Mouse (Mus musculus) thymus, postnatal 25 days (tissue): Measurements from ENCODE around the gene Lekr1.
"Not testable (repeated sequence)": the region's sequence is repeated elsewhere in the genome, so short reads cannot be mapped to it uniquely, and the experiment has no call there.

Experiments used
- DNase-seq: peaks from one replicate; pipeline ENCODE4 v3.0.0; 2022

Lekr1 gene

GRCm38 (mm10) chr3:65769666-65770065 lies 103.6 kb downstream of the Lekr1 start:
- DNase-seq, result not testable (repeated sequence)

- no peak for DNase-seq
Observed at GRCm38 (mm10) chr3:65773910-65774309, 107.9 kb downstream of the Lekr1 start.

DNA sequence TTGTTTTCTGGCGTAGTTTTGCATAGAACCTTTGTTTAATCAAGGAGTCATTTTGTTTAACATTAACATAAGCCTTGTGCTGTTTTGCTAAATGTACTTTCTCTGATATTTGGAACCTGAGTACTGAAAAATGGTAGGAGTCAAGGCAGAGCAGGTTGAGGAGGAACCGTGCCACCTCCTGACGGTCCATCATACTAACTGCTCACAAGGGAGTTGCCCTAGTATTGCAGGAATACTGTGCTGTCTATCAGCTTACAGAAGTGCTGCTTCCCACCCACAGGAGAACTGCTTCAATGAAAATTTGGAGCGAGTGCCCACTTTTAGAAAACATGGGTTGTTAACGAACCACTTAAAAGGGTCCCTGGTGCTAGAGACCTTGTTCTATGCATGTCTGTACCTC lies 109.1 kb downstream of the Lekr1 start:
- no peak for DNase-seq

DNA sequence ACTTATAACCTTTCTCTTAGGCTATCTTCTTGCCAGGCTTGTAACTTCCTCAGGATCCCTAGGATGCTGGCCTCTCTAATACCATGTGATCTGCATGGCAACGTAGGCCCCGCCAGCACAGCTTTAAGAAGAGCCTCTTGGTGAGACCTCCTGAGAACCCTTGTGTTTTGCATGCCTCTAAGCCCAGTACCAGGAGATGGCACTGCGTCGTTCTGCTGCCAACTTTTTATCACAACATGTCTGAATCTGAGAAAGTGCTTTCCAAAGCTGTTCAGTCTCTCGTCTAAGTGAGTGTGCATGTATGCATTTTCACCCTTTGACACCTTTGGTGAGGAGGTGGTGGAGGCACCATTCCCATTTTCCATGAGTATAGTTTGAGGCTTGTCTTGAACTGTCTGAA lies 116.2 kb downstream of the Lekr1 start:
- no peak for DNase-seq

- DNase-seq, result no peak
Observed at GRCm38 (mm10) chr3:65790076-65790685, 124.2 kb downstream of the Lekr1 start.

GRCm38 (mm10) chr3:65793561-65793960 lies 127.5 kb downstream of the Lekr1 start:
- no peak for DNase-seq

DNA sequence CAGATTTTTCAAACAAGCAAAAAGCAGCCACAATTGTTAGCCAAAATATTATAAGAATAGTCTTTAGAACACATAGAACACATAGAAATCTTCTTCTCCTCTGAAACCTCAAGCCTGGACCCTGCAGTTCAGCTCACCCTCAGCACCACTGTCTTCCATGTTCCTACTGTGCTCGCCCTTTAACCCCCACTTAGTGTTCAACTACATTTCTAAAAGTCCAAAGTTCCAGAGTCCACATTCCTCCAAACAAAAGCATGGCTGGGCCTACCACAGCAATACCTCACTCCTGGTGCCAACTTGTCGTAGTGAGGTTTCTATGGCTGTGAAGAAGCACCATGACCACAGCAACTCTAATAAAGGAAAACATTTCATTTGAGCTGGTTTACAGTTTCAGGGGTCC lies 128.7 kb downstream of the Lekr1 start:
- DNase-seq, result no peak

- no peak for DNase-seq
Observed at GRCm38 (mm10) chr3:65797345-65798137, 131.5 kb downstream of the Lekr1 start.

- no peak for DNase-seq
Observed at GRCm38 (mm10) chr3:65800962-65801361, 134.9 kb downstream of the Lekr1 start.

DNA sequence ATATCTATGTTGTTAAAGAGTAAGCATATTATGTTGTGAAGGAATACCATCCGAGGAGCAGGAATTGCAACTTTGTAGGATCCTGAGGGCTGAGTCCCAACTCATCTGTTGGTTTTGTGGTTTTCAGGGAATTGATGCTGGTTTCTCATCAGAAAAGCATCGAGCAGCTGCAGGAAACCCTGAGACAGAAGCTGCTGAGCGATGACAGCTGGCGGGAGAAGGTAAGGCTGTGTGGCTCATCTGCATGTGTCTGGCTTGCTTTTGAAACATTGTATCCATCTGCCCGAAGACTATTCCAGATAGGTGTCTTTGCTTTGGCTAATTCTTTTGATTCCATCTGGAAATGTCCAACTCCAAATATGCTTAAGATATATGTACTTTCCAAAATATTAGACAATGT lies 136.2 kb downstream of the Lekr1 start:
- DNase-seq, result no peak

- DNase-seq, result no peak
Observed at GRCm38 (mm10) chr3:65802868-65803267, 136.8 kb downstream of the Lekr1 start.

- no peak for DNase-seq
Observed at GRCm38 (mm10) chr3:65814881-65815280, 148.9 kb downstream of the Lekr1 start.

DNA sequence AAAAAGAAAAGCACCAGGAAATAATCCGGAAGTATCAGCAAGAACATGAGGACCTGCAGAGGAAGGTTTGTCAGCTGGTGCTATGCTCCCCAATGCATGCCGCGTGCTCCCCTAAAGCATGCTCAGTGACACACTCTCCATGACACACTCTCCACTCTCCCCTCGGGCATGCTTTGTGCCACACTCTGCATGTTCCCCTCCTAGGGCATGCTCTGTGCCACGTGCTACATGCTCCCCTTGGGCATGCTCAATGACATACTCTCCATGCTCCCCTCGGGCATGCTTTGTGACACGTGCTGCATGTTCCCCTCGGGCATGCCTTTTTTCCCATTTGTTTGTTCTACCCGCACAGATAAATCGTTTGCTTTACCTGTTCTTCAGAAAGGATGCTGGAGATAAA lies 150.0 kb downstream of the Lekr1 start:
- no peak for DNase-seq

DNA sequence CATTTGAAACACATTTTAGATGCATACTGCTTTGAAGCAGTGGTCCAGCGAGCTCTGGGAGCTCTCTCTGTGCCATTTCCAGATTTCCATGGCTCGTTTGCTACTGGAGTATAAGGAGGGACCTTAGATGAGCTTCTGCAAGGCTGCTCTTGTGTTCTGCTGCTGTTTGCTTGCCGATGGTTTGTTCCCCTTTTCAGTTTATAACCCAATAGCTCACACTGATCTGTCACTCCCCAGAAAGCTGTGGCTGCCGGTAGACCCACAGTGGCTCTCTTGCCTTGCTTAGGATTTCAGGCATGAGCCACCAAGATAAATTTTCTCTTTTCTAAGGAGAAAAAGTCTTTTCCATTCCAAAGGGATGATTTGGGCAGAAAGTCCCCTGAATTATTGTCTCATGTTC lies 152.6 kb downstream of the Lekr1 start:
- DNase-seq, result no peak

DNA sequence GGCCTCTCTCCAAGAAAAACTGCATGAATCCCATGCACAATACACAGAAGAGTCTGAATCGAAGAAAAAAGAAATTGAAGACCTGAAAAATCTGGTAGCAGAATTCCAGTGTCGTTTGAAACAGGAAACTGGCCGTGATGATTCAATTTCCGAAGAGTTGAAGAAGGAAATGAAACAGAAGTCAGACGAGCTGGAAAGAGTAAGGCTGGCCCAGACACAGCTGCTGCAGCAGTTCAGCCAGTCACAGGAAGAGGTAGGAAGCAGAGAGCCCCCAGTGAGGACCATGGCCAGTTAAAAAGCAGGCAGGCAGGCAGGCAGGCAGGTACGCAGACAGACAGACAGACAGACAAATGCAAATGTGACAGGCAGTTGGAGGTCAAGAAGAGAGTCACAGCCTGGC lies 153.8 kb downstream of the Lekr1 start:
- DNase-seq, result no peak

GRCm38 (mm10) chr3:65824886-65825285 lies 158.9 kb downstream of the Lekr1 start:
- no peak for DNase-seq

GRCm38 (mm10) chr3:65826716-65827115 lies 160.7 kb downstream of the Lekr1 start:
- DNase-seq, result no peak

GRCm38 (mm10) chr3:65827400-65827799 lies 161.4 kb downstream of the Lekr1 start:
- DNase-seq, result no peak

DNA sequence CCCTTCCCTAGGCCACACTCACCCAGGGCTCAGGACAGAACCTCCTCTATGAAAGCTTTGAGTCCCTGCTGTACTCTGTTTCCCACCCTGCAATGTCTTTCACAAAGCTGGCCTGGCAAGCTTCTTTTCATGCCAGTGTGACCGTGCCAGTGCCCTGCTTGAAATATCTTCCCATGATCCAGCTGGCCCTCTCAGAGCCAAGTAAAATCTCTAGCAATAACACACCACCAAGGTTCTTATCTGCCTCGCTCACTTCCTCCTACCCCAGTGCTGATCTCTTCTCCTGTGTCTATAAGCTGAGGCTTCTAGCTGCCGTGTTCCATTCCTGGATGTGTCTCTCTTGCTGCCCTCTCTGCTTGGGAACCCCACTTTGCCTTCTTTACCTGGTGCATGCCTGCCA lies 162.0 kb downstream of the Lekr1 start:
- DNase-seq, result no peak

GRCm38 (mm10) chr3:65829230-65829629 lies 163.2 kb downstream of the Lekr1 start:
- no peak for DNase-seq

- no peak for DNase-seq
Observed at GRCm38 (mm10) chr3:65829943-65830483, 164.0 kb downstream of the Lekr1 start.

DNA sequence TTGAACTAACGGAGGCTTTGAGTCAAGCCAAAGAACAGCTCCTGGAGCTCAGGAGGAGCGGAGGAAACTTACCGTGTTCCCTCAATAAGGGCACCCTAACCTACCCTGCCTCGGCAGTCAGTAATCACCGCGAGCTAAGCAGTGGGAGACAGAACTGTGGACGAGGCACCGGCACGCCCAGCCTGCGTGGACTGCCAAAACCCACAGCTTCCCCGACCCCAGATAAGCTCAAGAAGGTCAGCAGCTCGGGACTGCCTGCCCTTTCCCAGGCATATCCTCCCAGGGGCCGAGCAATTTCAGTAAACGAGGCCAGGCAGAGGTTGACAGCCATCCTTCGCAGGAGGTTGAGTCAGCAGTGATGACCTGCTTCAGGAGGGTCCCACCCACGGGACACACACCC lies 164.8 kb downstream of the Lekr1 start:
- DNase-seq, result no peak

GRCm38 (mm10) chr3:65832398-65832797 lies 166.4 kb downstream of the Lekr1 start:
- DNase-seq, result no peak

- no peak for DNase-seq
Observed at GRCm38 (mm10) chr3:65836435-65836834, 170.4 kb downstream of the Lekr1 start.
